Mouse (Mus musculus) liver, embryonic 14.5 days (tissue): ENCODE measurements at regions not wholly inside any gene's neighbourhood (a gene's known extent, or its start where the extent isn't known, plus 50 kb on each side); places are given as distances from the start of the nearest gene placed in this dataset.

Experiments
- CTCF ChIP-seq: IDR thresholded peaks from 2 replicates; pipeline ENCODE4 v1.5.1; 2016; ENCODE audit warnings: antibody characterized with exemption, low read depth, control low read depth
- EP300 ChIP-seq: IDR thresholded peaks from 2 replicates; pipeline ENCODE4 v1.6.1; 2016; ENCODE audit warnings: antibody characterized with exemption, low read depth

DNA sequence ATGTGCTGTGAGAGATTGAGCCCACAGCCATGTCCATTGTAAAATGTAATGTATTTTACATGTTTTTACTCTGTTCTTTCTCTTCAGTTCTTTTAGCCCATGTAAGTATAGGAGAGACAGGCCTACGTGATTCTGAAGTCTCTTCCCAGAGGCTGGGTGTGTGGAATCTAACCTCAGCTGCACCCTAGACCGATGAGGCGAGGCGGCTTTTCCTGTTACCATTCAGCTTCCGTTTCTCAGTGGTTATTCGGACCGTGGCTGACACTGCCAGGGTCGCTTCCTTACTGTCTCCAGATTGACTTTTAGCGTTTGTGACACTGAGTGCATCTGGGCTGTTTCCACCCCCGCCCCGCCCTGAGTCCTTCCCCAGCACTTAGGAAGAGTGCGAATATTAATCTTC lies 386.1 kb upstream of the Pmfbp1 start:
- no peak for TF ChIP-seq CTCF
- TF ChIP-seq EP300, result no peak
